In the genomic region with DNA sequence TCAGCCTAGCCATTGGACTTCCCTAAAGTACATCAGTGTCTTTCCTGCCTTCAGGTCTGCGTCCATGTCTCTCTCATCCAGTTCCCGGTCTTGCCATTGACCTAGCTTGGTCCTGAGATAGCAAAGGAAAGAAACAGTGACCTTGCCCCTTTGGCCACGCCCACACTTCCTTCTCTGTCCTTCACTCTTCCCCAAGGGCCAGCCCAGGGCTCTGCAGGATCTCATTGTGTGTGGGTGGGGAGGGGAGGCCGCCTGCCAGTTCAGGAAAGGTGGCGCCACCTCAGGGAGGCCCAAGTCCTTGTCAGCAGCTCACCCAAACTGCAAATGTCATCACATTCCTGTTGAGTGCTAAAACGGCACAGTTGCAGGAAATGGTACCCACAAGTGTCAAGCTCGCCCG, we compare ENCODE assay signal across 9 mouse cellular contexts.
A peak's percentile ranks its signal among the peaks of the same experiment; 100 is the strongest.
DNase-seq lines count a peak whose midpoint lies in the region; TF ChIP-seq lines count a peak whose summit lies in the region.
"Had no signal": no experiment of that assay in that cellular context is flagged by ENCODE, and none has a peak within 500 bp of the region (broad histone marks: within the 10 kb centered on the region; RNA-seq: fewer than 3 reads in every experiment).

No protein-coding gene starts in this region.

- TF ChIP-seq CTCF in liver, adult 2 months (IDR thresholded peaks at IDR 0.05; ENCODE audit: low read depth, low read length): no peak

- intact Hi-C loops in heart, postnatal 25 days (cut with DNase I): no loop called here

- TF ChIP-seq POLR2A in liver, adult 2 months (IDR thresholded peaks at IDR 0.05; ENCODE audit: extremely low read depth, insufficient read depth, low read length): no peak

- WGBS in liver, adult 2 months: 68% methylated on average over 8 of the region's 8 CpGs

- no peaks in the 10 kb centered on the region for H3K4me1 ChIP-seq in liver, adult 2 months (ENCODE audit: control insufficient read depth, insufficient read depth, low read length)

- H3K9ac ChIP-seq in liver, adult 2 months (ENCODE audit: low read depth, low read length): no peak overlapping the region

- H3K79me2 ChIP-seq in liver, adult 2 months (ENCODE audit: control insufficient read depth, insufficient read depth, low read length): no peaks in the 10 kb centered on the region

- no peaks in the 10 kb centered on the region for H3K27me3 ChIP-seq in liver, adult 2 months (ENCODE audit: control insufficient read depth, insufficient read depth, low read length)

- H3K36me3 ChIP-seq in liver, adult 2 months (ENCODE audit: control insufficient read depth, insufficient read depth, low read length): no peaks in the 10 kb centered on the region

- peak; percentile 21 for DNase-seq in ES-CJ7 (ENCODE audit: low read depth, low spot score)
- DNase-seq in adrenal gland, postnatal 36 days: peak; percentile 60 to 76
- peak; percentile 50 for DNase-seq in heart, postnatal 25 days (ENCODE audit: low spot score)
- DNase-seq in liver, adult 2 months (ENCODE audit: extremely low read depth, low read depth, low spot score): peak; percentile 26
- DNase-seq in retina, postnatal 1 day: no peak
- no peak for DNase-seq in right cerebral cortex, postnatal 36 days (ENCODE audit: low spot score in 2 of 2)
- no peak for DNase-seq in layer of hippocampus, adult 11-12 months (ENCODE audit: low spot score)
- no peak for DNase-seq in thymus, adult 18-20 months

- H3K4me3 ChIP-seq in liver, adult 2 months (ENCODE audit: insufficient read depth, low read depth, low read length): no peak overlapping the region
- H3K4me3 ChIP-seq: layer of hippocampus, adult 2 months had no signal

- H3K27ac ChIP-seq in liver, adult 2 months (replicated peaks; ENCODE audit: insufficient read depth, low read depth, low read length): no peak overlapping the region
- H3K27ac ChIP-seq: layer of hippocampus, adult 2 months had no signal

Comparison
In these comparisons a context has a peak if more than half of its experiments do, and no peak if none do; other contexts are left out.
1. DNase-seq: peak in ES-CJ7 (single experiment), adrenal gland, postnatal 36 days (2 of 2), heart, postnatal 25 days (single experiment) and liver, adult 2 months (single experiment); none in retina, postnatal 1 day (single experiment), right cerebral cortex, postnatal 36 days (0 of 2), layer of hippocampus, adult 11-12 months (single experiment) and thymus, adult 18-20 months (0 of 2).